Mouse (Mus musculus) urinary bladder, postnatal 14 days (tissue): ENCODE measurements around the gene Irf2bpl.
A peak's percentile ranks its signal among the peaks of the same experiment; 100 is the strongest.

Source experiments
- DNase-seq: peaks from one replicate; pipeline ENCODE4 v3.0.0; 2021; ENCODE audit warnings: low spot score

Gene Irf2bpl

GRCm38 (mm10) chr12:86885746-86886145, 1.1 kb upstream of the Irf2bpl start:
- no peak for DNase-seq

- no peak for DNase-seq
These were observed 738 bp upstream of the Irf2bpl start for GRCm38 (mm10) chr12:86885336-86885735.

- DNase-seq = peak; percentile 72
These were observed 1.1 kb downstream of the Irf2bpl start for GRCm38 (mm10) chr12:86883280-86884196.

DNA sequence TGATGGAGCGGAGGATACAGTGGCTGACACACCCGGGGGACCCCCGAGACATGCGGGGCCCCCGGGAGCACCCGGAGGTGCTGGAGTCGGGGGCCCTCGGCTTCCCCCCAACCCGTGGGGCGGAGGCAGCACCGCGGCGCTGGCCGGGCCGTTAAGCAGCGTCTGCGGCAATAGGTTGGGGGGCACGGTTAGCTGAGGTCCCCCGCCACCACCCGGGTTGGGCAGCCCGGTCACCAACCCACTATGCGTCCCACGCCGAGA, 1.6 kb downstream of the Irf2bpl start:
- DNase-seq = no peak

DNA sequence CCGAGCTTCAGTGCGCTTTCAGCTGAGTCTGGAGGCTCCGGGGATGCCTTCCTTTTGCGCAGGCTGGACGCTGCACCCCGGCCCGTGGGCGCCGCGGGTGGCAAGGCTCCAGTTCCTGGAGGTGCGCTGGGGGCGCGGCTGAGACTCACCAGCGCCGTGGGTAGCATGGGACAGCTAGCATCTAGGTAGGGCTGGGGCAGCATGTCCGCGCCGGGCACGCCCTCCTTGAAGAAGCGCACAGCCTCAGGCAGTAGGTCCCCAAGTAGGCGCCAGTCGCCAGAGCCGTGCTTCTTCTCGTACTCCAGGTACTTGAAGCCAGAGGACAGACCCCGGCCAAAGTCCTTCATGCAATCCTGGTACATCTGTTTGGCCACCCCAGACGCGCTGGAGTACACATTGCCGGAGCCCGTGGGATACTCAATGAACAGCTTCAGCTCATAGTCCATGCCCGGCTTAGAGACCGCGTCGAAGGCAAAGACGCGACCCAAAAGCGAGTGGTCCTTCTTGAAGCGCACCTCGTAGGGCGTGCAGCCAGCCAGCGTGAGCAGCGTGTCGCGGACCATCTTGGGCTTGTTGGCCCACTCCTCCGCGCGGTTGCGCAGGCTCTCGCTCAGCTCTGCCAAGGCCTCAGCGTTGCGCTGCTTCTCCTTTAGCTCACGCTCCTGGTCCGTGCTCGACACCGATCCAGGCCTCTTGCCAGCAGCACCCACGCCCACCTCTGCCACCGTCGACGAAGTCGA, 2.1 kb downstream of the Irf2bpl start:
- peak; percentile 72 for DNase-seq

DNA sequence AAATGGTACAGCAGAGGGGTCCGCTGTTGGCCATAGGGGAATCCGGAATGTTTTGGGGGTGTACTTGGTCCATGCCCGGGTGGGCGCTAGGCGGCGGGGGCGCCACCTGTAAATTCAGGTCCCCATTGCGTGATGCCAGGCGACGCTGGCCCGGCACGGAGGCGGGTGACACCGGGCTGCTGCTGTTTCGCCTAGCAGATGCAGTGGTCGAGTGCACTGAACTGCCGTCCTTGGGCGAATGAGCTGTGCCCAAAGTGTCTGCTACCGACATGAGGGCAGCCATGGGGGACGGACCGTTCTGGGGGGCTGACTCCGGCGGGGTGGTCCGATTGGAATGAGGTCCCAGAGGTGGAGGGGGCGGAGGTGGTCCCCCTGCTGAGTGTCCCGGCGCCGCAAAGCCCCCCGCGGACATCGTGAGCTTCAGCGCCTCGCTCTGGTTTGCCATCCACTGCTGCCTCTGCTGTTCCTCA, 2.8 kb downstream of the Irf2bpl start:
- no peak for DNase-seq

GRCm38 (mm10) chr12:86880090-86880723, 4.4 kb downstream of the Irf2bpl start:
- no peak for DNase-seq

DNA sequence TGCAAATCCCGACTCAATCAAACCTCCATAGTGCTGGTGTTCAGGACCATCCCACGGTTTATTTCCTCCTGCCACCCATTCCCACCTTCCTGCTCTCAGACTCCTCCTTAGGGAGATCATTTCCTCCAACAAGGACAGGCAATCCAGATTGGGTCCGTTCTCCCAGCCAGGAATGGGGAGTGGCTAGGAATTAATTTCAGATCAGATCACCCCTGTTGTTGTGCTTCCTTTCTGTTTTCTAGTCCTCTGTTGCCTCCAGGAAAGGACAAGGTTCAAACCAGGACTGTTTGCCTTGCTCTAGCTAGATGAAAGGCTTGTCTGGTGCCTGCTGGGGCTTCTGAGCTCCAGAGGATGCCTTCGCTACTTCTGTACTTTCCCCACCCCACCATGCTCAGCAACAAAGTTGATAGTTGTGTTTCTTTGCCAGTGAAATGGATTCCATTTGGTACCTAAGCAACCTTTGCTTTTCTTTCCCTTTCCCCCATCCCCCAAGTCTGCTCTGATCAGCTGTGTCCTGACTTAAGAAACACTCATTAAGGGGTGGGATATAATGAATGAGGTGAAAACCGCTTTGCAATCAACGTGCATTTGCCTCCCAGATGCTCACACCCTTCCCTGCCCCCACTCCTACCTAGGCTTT, 5.0 kb downstream of the Irf2bpl start:
- no peak for DNase-seq

DNA sequence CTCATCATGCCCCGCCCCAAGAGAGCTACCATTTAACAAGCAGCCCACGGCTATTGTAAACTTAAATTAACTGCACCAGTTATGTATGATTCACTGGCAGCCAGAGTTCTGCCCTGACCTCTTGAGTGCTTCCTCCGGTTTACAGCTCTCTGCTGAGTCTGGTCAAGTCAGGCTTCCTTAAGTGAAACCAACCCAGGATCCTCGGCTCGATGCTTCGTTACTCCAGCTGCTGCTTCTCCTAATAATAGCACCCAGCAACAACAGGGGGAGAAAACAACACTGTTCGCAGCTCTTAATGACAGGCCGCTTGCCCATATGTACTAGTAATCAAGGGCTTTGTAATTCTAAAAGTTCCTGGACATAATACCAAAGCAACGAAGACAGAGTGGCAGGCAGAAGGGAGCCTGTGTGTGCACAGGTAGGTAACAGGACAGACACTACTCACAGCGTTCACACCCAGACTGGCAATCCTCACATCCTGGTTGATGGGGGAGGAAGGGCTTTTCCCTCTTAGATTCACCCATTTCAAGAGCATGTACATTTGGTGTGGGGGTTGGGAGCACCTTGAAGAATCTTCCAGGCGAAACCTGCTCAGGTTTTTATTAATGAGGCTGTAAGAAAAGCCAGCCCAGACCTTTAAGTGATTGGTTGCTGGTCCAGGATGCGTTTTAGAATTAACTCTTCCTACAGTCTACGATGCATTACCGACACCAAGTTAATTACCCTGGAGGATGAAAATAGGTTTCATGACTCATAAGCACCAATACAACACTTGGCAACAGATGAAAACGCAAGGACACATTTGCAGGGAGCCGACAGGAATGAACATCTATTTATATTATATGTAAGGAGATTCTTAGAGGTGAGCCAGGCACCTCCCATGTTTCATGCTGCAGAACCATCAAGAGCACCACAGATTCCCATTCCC, 5.9 kb downstream of the Irf2bpl start:
- DNase-seq = no peak

- DNase-seq = no peak
These were observed 7.6 kb downstream of the Irf2bpl start for GRCm38 (mm10) chr12:86876981-86877380.

DNA sequence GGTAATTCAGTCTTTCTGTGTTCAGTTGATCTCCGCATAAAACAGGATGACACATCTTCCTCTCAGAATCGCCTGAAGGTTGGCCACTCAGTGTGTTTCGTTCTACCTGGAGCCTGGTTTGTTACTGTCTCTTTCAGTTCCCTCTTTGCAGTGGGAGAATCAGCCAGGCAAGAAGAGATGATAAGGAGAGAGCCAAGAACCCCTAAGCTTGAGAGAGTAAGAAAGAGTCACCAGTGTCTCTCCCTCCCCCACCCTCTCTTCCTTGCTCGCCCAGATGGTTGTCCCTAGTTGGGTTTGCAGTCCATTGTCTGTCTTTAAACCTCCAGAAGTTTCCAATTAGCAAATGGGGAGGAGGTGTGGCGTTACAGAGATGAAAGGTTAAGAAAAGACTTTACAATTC, 8.5 kb downstream of the Irf2bpl start:
- no peak for DNase-seq

DNA sequence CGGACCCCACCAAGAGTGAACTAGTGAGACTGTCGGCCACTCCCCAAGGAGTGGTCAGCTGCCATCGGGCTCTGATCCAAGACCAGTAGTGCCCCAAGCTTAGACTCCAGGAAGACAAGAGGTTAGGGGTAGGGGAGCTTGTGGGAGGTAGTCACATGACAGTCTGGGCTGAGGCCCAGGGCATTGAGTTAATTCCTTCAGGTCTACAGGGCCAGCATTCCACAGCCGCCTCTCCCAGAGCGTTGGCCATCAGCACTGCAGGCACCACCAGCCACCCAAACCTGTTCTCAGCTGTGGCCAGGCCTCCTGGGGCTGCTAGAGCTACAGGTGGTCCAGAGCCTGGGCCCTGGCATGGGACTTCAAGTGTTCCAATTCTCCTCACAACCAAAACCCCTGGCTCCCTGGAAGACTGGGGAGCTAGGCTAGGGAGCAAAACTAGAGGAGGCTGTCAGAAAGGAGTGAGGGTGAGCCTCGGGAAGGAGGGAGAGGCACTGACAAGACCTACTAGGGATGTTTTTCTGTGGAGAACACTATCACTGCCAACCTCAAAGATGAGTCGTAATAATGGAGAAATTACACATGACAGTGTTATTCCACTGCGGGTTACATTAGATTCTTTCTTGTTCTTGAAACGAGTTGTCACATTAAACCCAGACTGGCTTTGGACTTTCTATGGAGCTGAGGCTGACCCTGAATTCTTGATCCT, 12.1 kb downstream of the Irf2bpl start:
- DNase-seq = peak; percentile 59

DNA sequence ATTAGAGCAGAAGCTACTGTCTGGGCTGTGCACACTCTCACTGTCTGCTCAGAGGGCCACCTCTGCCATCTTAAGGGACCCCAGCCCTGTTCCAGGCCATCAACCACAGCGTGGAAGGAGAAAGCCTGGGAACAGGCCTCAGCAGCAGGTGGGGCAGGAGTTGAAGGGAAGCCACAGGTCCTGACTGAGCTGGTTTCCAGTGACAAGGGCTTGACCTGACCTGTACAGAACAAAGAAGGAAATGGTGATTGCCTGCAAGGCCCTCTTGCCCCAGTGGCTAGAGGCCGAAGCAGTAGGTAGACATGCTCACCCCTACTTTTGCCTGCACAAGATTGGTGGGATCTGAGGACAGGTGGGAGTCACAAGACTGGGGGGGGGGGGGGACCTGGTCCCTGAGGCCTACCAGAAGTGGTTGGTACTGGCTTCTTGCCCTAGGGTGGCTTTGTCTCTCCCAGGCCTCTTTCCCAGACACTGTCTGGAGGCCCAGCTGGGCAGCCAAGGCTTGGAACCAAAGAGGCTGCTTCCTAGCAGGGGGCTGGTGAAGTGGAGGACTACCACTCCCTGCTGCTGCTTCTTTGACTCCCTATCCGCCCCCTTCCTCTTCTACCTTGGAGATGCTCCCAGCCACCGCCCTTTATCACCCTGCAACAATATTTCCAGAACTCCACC, 12.8 kb downstream of the Irf2bpl start:
- no peak for DNase-seq

DNA sequence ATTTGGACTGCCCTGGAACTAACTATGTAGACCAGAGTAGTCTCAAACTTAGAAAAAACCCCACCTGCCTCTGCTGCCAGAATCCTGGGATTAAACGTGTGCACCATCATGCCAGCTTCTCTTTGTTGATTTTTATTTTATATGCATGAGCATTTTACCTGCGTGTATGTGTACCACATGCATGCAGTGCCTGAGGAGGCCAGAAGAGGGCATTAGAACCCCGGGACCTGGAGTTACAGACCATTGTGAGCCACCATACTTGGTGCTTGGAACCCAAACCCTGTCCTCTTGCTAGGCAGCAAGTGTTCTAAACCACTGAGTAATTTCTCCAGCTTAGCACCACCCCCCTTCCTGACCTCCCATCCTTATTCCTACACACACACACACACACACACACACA, 13.6 kb downstream of the Irf2bpl start:
- DNase-seq = no peak

DNA sequence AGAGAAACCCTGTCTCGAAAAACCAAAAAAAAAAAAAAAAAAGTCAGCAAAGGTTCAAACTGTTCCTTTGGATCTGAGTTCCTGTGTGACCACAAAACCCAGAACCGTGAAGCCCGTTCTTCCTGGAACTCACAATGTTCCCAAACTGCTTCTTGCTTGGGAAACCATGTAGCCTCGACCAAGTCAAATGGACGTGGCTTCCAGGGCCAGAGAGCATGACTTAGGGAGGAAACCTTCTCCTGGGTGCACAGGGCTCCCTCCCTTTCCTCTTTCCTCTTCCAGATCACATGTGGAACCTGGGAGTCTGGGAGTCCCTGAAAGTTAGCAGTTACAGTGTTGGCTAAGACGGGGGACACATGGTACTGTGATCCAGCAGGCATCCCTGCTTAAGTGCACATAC, 14.8 kb downstream of the Irf2bpl start:
- no peak for DNase-seq

DNA sequence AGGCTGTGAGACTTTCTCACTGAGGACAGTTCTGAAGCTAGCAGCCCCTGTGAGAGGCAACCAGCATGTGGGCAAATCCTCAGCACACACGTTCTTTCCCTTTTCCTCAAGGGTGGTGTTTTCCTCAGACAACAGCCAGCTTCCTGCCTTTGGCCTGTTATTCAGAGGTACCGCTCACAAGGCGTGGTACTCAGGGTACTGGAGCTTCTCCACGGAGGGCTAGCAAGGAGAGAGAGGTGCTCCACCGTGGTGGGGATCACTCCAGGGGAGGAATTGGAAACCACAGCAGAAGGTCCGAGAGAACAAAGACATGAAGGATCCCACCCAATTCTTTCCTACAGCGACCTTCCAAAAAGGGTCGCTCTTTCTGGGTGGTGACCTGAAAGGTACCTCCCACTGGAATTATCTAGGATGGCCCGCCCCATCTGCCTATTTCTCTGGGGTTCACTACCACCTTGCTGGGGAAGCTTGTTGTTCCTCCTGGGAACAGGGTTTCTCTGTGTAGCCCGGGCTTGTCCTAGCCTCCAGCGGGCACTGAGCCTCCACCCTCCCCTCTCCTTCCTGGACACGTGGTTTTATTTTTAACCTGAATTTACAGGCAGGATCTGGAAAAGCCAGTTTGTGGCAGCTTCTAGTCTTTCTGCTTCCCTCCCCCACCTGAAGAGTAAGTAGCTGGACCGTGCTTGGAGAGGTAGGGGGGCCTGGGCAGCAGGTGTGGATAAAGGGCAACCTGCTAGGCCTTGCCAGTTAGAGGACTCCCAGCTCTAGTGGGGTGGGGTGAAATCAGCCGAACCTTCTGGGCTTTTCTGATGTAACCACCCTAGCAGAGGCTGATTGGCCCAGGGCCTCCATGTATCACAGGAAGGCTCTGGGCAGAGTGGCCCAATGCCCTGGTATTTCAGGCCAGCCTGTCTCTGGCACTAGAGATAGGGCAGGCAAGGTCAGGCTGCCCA, 17.1 kb downstream of the Irf2bpl start:
- DNase-seq = peak; percentile 69

DNA sequence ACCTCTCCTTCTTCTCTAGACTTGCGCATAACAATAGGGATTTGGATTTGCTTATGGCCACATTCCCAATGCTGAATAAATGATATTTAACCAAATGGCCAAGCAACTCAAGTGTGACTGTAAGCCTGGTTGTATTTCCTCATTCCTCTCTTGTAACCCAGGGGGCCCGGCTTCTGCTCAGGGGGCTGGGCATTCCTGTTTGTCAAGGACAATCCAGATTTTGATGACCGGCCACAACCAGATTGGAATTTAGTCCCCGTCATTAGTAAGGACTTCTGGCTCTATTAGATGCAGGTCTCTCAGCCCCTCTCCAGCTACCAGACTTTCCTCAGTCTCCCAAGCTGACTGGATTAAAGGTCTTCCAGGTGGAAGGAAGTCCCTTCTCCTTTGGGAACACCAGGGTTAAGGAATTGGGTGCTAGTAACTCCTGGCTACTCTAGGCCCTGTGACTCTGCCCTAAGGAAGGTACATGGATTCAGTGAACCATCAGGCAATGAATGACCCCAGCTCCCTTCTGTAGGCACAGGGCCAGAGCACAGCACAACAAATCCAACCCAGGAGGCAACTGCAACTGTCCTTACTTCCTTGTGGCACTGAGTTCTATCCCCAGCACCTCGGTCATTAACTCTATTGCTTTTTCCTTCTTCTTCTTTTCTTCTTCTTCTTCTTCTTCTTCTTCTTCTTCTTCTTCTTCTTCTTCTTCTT, 20.1 kb downstream of the Irf2bpl start:
- no peak for DNase-seq
